Mouse (Mus musculus) frontal cortex, adult 2 months (tissue): ENCODE measurements around the gene Gm42417. TPM values are rescaled to one million over a fixed set of nuclear protein-coding genes. Genes with fewer than 3 reads are reported as not detected.

Source experiments
- DNase-seq, 2 experiments: peaks; one replicate each; pipeline ENCODE4 v3.0.0; 2022; ENCODE audit warnings: low spot score in 1 of 2; ENCODE audit errors: extremely low spot score in 1 of 2
- polyA plus RNA-seq: library from polyadenylated mRNA; depleted of rRNA; stranded (reverse); fragments of >200 nt; gene quantifications from 2 replicates; pipeline ENCODE4 v1.2.3, GENCODE M21; 2012; rRNA removed

The Gm42417 gene
- 0.04 TPM in 1 of 2 replicates, not detected in the other for polyA plus RNA-seq

DNA sequence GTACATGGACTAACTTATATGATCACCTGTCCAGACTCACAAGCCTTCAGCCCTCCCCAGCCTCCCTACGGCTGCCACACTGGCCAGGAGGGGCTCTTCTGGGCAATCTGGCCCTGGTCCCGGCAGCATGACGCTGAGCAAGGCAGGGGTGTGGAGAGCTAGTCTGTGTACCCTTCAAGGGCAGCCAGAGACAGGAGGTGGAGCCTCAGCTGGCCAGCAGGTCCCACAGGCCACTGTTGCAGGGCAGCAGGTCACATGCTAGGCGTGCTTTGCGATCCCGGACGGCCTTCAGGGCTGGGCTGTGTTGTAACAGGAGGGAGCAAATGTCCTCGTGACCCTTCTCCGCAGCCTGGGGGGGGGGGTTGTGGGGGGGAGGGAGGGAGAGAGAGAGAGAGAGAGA is at the start of gene Gm42417:
TSS of gene Gm42417 (minus strand) at position 244 of the 400 bp plus-strand sequence.
- no peak for DNase-seq

DNA sequence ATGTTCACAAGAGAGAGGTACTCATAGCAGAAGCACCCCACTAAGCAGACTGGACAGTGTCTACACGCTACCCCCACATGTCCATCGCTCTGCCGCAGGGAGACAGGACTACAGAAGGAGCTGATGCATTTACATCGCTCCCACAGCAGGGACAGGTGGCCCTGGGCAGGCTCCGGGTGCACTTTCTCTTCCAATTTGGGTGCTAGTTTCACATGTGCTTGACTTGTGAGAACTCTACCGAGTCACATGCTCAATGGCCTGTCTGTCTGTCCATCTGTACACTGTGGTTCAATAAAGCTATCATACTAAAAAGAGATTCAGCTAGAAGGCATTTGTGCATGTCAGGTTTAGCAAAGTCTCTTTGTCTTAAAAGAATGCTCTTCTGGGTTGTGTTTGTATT is 48.6 kb upstream of the Gm42417 start:
- no peak for DNase-seq

DNA sequence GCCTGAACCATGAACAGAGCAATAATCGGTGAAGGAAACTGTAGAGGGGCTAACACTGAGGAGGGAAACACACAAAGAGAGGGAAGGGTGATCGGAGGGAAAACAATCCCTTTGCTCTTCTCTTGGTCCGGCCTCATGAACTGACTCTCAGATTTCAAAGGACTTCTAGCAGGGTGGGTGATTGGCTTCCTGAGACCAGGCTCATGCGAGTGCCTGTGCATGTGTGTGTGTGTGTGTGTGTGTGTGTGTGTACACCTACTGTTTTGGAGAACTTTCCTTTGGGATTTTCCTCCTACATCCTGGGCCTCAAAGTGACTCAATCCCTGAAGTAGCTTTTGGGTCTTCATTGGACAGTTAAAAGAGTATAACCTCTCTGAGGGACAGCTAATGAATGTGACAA is 47.1 kb upstream of the Gm42417 start:
- DNase-seq: no peak

DNA sequence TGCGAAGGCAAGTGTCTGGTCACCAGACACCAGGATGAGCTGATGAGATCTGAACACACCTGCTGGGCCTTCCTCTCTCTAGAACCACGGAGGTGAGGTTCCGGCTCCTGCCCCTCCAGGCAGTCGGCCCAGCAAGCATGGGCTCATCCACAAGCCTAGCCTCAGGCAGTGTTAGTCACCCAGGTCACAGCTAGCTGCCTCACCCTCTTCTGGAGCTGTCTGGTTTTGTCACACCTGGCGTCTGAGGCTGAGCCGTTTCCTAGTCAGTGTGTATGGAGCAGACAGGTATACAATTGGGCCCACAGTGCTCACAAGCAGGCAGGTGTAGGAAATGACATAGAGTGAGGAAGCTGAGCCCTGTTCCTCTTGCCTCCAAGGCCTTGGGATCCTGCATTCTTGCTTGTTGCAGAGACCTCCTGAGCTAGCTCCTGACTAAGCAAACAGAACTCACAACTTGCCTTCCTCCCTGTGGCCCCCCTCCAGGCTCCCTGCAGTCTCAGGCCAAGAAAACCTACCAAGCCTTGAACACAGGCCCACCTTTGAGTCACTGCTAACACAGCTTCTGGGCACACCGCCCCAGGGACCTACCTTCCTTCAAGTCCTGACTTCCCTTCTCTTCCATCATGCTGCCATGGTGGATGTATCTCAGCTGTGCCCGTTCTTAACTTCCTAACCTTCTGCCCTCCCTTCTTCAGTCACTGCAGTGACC is 44.3 kb upstream of the Gm42417 start:
- DNase-seq: no peak

DNA sequence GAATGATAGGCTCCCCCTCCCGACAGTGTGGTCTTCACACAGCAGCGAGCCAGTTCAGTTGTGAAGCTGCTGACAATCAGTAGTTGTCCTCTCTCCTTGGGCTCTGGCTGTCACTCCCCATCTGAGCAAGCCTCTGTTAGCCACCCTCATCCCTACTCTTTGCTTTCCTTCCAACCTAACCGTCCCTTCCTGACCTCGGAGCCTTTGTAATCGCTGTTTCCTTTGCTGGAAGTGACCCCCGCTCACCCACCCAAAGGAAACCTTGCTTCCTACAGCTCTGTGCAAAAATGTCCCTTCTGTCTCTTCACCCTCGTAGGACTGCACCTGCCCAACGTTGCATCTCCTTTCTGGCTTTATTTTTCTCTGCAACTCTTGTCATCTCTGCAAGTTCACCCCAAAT is 43.0 kb upstream of the Gm42417 start:
- DNase-seq: no peak

DNA sequence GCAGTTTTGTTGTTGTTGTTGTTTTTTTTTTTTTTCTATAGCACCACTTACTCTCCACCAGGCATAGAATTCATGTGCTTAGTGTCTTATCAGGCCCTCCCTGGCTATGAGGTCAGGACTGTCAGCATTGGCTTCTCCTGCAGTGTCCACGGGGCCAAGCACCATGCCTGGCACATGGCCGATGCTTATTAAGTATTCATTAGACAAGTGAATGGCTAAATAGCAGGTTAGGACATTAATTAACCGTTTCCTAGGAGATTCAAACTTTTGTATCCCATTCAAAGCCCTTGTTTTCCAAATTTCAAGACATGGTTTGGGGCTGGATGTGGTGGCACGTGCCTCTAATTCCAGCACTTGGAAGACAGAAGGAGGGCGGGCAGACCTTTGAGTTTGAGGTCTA is 42.0 kb upstream of the Gm42417 start:
- DNase-seq: no peak

DNA sequence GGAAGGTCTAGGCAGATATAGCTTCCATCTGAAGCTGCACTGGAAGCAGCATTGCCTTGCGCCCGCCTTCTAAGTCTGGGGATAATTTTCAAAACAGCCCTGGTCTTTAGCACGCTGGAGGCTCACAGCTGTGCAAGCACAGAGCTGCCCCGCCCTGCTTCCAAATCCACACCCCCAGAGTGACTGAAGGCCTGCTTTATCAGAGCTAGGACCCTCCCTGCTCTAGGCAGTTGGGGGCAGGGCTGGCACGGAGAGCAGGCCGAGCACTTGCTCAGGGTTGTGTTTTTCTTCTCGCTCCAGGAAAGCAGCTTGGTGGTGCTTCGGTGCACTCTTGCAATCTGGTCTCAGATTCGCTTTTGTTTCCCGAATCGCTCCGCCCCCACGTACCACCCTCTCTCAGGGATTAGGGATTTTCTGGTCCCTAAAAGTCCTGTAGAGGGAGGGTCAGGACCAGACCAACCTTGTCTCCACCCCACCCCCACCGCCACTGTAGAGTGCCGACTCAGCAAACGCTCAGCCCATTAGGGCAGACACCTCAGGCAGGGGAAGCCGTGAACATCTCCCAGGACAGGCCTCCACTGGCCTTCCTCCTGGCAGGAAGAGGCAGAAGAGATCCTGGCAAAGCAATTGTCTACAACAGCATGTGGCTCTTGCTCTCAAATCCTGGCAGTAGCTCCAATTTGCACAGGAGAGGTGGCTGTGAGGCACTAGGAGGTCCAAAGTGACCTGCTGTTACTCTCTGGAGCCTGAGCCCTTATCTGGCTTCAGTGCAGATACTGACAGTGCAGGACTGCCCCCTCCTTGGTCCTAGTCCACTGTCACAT is 41.4 kb upstream of the Gm42417 start:
- peak in 1 of 2 experiments; percentile 43 for DNase-seq

DNA sequence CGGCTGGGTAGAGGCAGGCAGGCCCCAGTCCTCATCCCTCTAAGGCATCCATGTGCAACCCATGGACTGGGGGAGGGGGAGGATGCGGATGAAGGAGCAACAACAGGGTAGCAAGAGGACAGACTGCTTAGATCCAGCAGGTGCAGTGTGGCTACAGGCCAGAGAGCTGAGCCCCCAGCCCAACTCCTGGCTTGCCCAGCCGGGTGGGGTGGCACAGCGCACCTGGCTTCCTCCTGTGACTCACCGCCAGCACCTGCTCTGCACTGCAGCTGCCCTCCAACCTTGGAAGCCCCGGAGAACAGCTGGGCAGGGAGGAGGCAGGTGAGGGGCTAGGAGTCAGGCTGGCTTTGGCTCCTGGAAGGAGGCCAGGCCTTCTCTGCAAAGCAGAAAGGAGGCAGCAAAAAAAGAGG is 40.8 kb upstream of the Gm42417 start:
- no peak for DNase-seq

DNA sequence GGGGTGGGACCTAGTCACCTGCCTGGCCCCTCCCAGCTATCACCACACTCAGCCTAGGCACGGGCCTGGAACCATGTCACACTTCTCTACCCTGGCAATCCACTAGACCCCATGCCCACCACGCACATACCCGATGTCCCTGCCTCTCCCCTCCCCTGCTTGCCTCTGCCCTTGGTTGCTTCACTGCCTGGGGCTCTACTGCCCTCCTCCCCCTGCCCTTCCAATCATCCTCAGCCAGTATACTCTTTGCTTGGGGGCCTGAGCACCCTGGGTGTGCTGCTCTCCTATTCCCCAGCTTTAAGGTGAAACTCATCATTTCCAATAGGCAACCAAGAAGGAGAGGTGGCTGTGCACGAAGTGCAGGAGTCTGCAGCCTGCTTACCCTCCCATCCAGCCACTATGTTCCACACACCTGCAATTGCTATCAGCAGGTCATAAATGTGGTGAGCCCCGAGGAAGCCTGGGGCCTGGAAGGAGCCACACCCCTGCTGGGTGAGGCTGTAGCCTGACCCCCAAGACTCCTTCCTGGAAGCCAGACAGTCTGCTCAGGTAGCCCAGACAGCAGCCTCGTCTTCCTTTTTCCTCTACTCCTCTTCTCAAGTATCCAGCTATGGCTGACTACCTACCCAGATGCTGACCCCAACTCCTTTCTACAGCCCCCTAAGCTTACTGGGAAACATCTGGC is 37.9 kb upstream of the Gm42417 start:
- DNase-seq: no peak

DNA sequence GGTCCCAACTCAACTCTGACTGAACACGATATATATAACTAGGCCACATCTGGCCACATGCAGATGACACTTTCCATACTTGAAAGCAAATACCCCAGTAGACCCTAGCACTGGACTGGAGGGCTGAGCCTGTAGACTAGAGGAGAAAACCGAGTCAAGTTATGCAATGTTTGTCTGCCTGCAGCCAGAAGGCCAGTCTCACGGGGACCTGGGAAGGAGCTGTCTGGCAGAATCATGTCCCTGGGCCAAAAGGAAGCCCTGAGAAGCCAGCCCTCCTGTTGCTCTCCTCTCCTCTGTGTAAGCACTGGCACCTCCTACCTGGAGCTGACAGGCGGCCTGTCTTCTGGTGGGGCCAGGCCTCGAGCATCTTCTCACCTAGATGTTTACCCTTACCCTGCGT is 36.1 kb upstream of the Gm42417 start:
- DNase-seq: no peak

DNA sequence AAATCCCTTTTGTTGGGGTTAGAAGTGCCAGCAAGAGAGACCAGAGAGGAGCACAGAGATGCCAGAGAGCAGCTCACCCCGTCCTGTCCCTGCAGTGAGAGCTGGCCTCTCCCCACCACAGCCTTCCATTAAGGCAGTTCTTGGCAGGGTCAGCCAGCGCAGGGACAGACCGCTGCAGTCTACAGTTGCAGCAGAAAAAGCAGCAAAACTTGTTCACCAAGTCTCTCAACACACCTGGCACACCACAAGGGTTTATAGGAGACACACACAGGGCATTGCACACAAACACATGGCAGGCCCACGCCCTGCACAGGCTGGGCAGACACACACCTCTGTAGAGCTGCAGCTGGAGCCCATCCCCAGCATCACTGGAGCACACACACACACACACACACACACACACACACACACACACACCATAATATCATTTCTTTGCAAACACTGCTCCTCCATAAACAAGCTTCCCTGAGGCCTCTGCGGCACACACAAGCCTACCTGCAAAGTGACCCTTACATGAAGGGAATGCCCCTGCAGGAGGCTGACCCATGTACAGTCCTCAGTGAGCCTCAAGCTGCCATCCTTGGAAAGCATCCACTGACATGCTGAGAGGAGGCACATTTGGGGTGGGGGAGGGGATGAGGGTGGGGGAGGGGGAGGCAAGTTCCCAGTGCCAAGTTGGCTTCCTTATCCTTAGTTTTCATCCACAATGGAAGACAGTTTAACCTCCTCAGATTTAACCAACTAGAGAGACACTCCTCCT is 35.1 kb upstream of the Gm42417 start:
- DNase-seq: no peak

DNA sequence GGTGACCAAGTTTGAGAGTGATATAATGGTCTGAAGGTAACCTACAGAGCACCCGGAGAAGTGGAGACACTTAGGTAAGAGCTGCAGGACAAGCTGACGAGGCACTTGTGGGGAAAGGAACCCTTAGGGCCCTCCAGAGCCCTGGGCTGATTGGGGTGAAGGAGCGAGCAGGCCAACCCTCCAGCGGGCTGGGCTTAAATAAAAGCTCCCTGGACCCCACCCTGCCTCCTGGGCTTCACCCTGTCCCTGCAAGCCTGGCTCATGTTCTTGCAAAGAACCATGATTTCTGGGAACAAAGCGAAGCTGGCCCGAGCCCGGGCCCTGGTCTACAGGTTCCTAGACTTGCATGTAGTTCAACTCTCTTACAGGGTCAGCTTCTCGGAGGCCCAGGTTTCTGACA is 34.3 kb upstream of the Gm42417 start:
- no peak for DNase-seq

DNA sequence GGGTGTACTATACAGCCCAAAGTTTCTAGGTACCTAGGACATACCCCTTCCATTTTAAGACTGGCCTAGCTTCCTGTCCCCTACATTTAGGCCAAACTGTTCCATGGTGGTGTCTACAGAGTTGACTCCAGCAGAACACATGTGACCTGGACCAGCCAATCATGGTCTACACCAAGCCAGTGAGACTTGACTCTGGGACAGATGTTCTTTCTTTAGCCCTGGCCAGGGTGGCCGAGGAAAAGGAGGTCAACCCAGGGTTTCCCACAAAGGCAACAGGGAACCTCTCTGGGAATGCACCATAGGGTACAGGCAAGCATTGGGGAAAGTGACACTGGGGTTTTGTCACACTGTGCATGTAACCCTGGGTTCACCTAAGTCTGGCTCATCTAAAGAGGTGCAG is 33.5 kb upstream of the Gm42417 start:
- no peak for DNase-seq

DNA sequence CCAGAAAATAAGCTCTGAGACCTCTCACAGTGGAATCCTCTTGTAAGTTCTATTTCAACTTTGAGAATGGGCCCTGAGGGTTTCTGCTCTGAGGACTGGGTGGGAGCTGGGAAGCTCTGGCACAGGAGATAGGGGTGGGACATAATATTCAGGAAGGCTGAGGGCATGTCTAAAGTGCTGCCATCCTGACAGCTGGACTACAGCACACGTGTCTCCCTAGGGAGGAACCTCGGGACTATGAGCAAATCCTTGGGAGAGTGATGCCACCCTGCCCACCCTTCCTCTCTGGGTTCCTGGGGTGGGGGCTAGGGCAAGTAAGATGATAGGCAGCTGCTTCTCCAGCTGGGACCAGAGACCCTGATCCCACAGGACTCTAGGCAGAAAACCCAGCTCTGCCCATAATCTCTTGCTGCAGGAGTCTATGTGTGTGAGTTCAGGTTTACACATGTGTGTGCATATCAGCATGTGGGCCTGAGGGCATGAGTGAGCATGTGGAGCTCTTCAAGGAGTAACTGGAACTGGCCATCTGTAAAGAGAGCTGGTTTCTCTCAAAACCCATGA is 33.0 kb upstream of the Gm42417 start:
- no peak for DNase-seq

DNA sequence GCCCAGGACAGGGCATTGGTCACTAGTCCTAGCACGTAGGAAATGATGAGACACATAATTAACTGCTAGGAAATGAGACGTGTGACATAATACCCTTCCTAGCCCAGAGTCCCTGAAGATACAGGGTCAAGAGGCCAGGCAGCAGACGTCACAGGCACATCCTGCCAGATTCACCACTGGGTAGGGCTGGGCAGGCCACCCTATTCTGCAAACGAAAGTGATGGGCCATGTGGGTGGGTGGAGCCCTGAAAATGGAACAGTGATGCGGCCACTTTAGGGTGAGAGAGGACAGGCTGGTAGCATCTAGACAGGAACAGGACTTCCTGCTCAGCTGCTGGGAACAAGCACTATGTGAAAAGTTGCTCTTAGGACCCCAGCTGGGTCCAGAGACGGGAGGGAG is 32.4 kb upstream of the Gm42417 start:
- DNase-seq: no peak

DNA sequence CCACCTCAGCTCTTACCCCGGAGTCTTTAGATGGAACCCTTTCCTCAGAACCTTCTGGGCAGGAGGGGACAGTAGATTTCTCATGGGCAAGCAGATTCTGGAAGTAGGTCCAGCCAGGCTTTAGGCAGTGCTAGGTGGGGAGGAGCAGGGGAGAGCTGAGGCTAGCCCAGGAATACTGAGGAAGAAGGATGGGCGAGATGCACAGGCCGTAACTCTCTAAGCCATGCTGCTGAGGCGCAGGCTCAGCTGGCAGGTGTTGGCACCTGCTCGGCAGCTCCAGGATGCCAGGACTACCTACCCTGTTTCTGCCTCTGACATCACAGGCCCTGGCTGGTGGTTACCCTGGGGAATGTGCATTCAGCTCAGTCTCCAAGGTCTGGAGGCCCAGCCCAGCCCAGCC is 31.1 kb upstream of the Gm42417 start:
- no peak for DNase-seq

DNA sequence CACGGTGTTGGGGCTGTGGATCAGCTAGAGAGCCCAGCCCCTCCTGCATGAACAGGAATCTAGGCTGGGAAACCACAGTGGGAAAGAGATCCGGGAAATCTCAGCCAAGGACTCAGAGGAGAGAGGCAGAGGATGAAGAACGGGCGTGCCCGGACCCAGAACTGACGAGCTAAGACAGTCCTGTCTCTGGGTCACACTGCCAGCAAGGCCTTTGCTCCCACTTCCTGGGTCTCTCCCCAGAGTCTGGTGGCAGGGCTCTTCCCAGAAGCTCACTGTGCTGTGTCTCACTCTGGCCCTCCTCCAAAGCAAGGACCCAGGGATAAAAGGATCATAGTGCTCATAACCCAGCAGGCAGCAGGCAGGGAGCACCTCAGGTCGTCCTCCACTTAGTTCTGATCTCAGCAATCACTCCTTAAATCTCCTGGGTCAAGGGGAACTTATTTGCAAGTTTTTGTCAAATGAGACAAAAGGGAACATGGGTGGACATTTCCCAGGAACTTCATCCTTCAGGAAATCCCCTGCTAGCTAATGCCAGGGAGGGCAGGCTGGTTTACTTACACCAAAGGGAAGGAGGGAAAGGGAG is 30.6 kb upstream of the Gm42417 start:
- DNase-seq: no peak

DNA sequence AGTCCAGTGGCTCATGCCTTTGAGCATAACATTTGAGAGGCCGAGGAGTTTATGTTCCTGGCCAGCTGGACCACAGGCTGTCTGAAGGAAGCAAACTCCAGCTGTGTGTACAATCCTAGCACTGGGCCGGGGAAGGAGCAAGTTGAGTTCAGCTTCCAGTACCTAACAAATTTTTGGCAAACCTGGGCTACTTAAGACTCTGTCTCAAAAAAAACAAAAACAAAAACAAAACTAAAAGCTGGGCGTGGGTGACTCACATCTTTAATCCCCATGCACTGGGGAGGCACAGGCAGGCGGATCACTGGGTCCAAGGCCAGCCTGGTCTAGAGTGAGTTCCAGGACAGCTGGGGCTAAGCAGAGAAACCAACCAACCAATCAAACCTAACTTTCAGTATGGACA is 29.5 kb upstream of the Gm42417 start:
- no peak for DNase-seq

DNA sequence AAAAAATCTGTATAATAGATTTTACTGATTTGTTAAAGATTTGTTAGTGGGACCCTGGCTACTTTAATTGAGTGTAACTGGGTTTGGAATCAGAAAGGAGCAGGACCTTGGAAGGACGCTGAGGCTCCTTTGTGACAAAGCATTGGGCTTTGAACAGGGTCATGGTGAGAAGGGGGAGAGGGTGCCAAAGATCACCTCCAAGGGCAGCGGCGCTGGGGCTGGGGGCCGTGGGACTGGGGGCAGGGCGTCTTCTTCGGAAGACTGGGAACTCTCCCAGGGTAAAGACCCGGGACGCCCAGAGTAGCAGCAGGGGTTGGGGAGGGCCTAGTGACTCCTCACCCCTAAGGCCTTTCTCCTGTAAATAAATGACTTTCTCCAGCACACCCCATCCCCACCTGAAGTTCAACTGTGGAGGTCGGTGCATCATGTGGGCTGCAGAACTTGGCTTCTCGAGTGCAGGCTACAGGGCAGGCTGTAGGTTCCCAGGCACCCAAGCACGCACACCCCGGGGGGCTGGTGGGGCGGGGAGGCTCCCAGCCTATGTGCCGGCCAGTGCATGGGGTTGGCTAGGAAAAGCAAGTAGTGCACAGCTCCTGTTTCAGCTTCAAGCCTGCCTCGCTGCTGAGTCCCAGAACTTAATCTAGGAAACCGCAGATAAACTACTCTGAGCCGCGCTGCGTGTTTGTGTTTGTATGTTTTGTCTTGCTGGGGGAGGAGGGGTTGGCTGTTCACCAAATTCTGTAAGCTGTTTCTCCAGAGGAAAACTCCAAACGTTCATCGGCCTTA is 28.8 kb upstream of the Gm42417 start:
- DNase-seq: no peak
